Mouse (Mus musculus): Measurements from ENCODE around the gene Ghdc.

Ghdc gene

GRCm38 (mm10) chr11:100782568-100782967 is 11.8 kb upstream of the Ghdc start:
- DNase-seq (ENCODE audit: extremely low spot score, low spot score), result no peak

GRCm38 (mm10) chr11:100781763-100782475 is 11.2 kb upstream of the Ghdc start:
- no peak for DNase-seq (ENCODE audit: extremely low spot score, low spot score)

- DNase-seq (ENCODE audit: extremely low spot score, low spot score), result no peak
These were observed 9.5 kb upstream of the Ghdc start for GRCm38 (mm10) chr11:100780247-100780646.

- no peak for DNase-seq (ENCODE audit: extremely low spot score, low spot score)
These were observed 7.3 kb upstream of the Ghdc start for GRCm38 (mm10) chr11:100778069-100778468.

GRCm38 (mm10) chr11:100775921-100776320 is 5.2 kb upstream of the Ghdc start:
- DNase-seq (ENCODE audit: extremely low spot score, low spot score), result no peak

GRCm38 (mm10) chr11:100774261-100774660 is 3.5 kb upstream of the Ghdc start:
- no peak for DNase-seq (ENCODE audit: extremely low spot score, low spot score)

GRCm38 (mm10) chr11:100769980-100770379 is 777 bp downstream of the Ghdc start:
- DNase-seq (ENCODE audit: extremely low spot score, low spot score), result peak; percentile 15

- no peak for DNase-seq (ENCODE audit: extremely low spot score, low spot score)
These were observed 2.9 kb downstream of the Ghdc start for GRCm38 (mm10) chr11:100767871-100768270.

- DNase-seq (ENCODE audit: extremely low spot score, low spot score), result no peak
These were observed 4.0 kb downstream of the Ghdc start for GRCm38 (mm10) chr11:100766726-100767125.

GRCm38 (mm10) chr11:100762831-100763230 is 7.9 kb downstream of the Ghdc start, which contains the start of gene Hcrt:
Gene Hcrt, minus strand, starts transcription at chr11:100762931.
- no peak for DNase-seq (ENCODE audit: extremely low spot score, low spot score)

- DNase-seq (ENCODE audit: extremely low spot score, low spot score), result peak; percentile 91
These were observed 9.2 kb downstream of the Ghdc start for GRCm38 (mm10) chr11:100761547-100762045.

- DNase-seq (ENCODE audit: extremely low spot score, low spot score), result peak; percentile 22
These were observed 11.0 kb downstream of the Ghdc start, which contains the start of gene Kcnh4 for GRCm38 (mm10) chr11:100759611-100760233. Gene Kcnh4, minus strand, starts transcription at chr11:100759942.

- DNase-seq (ENCODE audit: extremely low spot score, low spot score), result peak; percentile 80
These were observed 11.8 kb downstream of the Ghdc start for GRCm38 (mm10) chr11:100758707-100759610.

- no peak for DNase-seq (ENCODE audit: extremely low spot score, low spot score)
These were observed 13.2 kb downstream of the Ghdc start for GRCm38 (mm10) chr11:100757566-100757965.

GRCm38 (mm10) chr11:100756476-100756875 is 14.3 kb downstream of the Ghdc start:
- DNase-seq (ENCODE audit: extremely low spot score, low spot score), result no peak

- DNase-seq (ENCODE audit: extremely low spot score, low spot score), result no peak
These were observed 16.1 kb downstream of the Ghdc start for GRCm38 (mm10) chr11:100754693-100755057.

- DNase-seq (ENCODE audit: extremely low spot score, low spot score), result no peak
These were observed 16.6 kb downstream of the Ghdc start for GRCm38 (mm10) chr11:100754021-100754692.

- no peak for DNase-seq (ENCODE audit: extremely low spot score, low spot score)
These were observed 18.5 kb downstream of the Ghdc start for GRCm38 (mm10) chr11:100752294-100752693.

- no peak for DNase-seq (ENCODE audit: extremely low spot score, low spot score)
These were observed 20.6 kb downstream of the Ghdc start for GRCm38 (mm10) chr11:100750127-100750526.

- no peak for DNase-seq (ENCODE audit: extremely low spot score, low spot score)
These were observed 21.3 kb downstream of the Ghdc start for GRCm38 (mm10) chr11:100749469-100749868.

- DNase-seq (ENCODE audit: extremely low spot score, low spot score), result no peak
These were observed 22.1 kb downstream of the Ghdc start for GRCm38 (mm10) chr11:100748620-100749019.

Data from neural tube, embryonic 10.5 days (tissue).